Mouse (Mus musculus) megakaryocyte progenitor cell, adult 5-6 weeks (primary cell): ENCODE results near the gene 5730522E02Rik. TPM values are rescaled to one million over a fixed set of nuclear protein-coding genes. Genes with fewer than 3 reads are reported as not detected.

ENCODE experiments used
- ATAC-seq: replicated peaks from 2 replicates; pipeline ENCODE4 v1.8.0; 2016; ENCODE audit warnings: mild to moderate bottlenecking, moderate TSS enrichment, inconsistent platforms; ENCODE audit not compliant: poor library complexity
- total RNA-seq, 2 experiments: library from RNA; stranded (forward) in 1 of 2; stranded (reverse) in 1 of 2; fragments of 157-497, 149-512 nt in 1 of 2; fragments of 200-1000 nt in 1 of 2; gene quantifications; 2 replicates each; pipeline versions ENCODE4 v1.2.3 to v1.2.4; 2015 to 2017

5730522E02Rik gene
- total RNA-seq, 2 experiments from 2014 or later, result 0.17 TPM

GRCm38 (mm10) chr11:25697508-25698193 is 512.9 kb downstream of the 5730522E02Rik start:
- no peak for ATAC-seq

- no peak for ATAC-seq
Measured at GRCm38 (mm10) chr11:25696168-25696567, 514.4 kb downstream of the 5730522E02Rik start.

- ATAC-seq, result no peak
Measured at GRCm38 (mm10) chr11:25684731-25685130, 525.8 kb downstream of the 5730522E02Rik start.

GRCm38 (mm10) chr11:25679856-25680255 is 530.7 kb downstream of the 5730522E02Rik start:
- ATAC-seq, result no peak

GRCm38 (mm10) chr11:25674194-25674593 is 536.4 kb downstream of the 5730522E02Rik start:
- no peak for ATAC-seq

- no peak for ATAC-seq
Measured at GRCm38 (mm10) chr11:25670018-25670417, 540.5 kb downstream of the 5730522E02Rik start.

- ATAC-seq, result no peak
Measured at GRCm38 (mm10) chr11:25664562-25665104, 545.9 kb downstream of the 5730522E02Rik start.

GRCm38 (mm10) chr11:25646282-25646681 is 564.3 kb downstream of the 5730522E02Rik start:
- no peak for ATAC-seq

- no peak for ATAC-seq
Measured at GRCm38 (mm10) chr11:25644767-25645622, 565.6 kb downstream of the 5730522E02Rik start.

- ATAC-seq, result no peak
Measured at GRCm38 (mm10) chr11:25606886-25607285, 603.7 kb downstream of the 5730522E02Rik start.

- ATAC-seq, result no peak
Measured at GRCm38 (mm10) chr11:25600030-25600429, 610.5 kb downstream of the 5730522E02Rik start.

- no peak for ATAC-seq
Measured at GRCm38 (mm10) chr11:25595303-25595702, 615.3 kb downstream of the 5730522E02Rik start.

GRCm38 (mm10) chr11:25594780-25595179 is 615.8 kb downstream of the 5730522E02Rik start:
- ATAC-seq, result no peak

GRCm38 (mm10) chr11:25592268-25592667 is 618.3 kb downstream of the 5730522E02Rik start:
- no peak for ATAC-seq

GRCm38 (mm10) chr11:25590215-25590614 is 620.3 kb downstream of the 5730522E02Rik start:
- no peak for ATAC-seq

GRCm38 (mm10) chr11:25589509-25589908 is 621.1 kb downstream of the 5730522E02Rik start:
- ATAC-seq, result no peak

- ATAC-seq, result no peak
Measured at GRCm38 (mm10) chr11:25574129-25574465, 636.5 kb downstream of the 5730522E02Rik start.

GRCm38 (mm10) chr11:25573408-25574128 is 637.0 kb downstream of the 5730522E02Rik start:
- no peak for ATAC-seq

- ATAC-seq, result no peak
Measured at GRCm38 (mm10) chr11:25571396-25571795, 639.2 kb downstream of the 5730522E02Rik start.
